Mouse (Mus musculus): ENCODE results near the gene Clec3b.

Gene Clec3b

DNA sequence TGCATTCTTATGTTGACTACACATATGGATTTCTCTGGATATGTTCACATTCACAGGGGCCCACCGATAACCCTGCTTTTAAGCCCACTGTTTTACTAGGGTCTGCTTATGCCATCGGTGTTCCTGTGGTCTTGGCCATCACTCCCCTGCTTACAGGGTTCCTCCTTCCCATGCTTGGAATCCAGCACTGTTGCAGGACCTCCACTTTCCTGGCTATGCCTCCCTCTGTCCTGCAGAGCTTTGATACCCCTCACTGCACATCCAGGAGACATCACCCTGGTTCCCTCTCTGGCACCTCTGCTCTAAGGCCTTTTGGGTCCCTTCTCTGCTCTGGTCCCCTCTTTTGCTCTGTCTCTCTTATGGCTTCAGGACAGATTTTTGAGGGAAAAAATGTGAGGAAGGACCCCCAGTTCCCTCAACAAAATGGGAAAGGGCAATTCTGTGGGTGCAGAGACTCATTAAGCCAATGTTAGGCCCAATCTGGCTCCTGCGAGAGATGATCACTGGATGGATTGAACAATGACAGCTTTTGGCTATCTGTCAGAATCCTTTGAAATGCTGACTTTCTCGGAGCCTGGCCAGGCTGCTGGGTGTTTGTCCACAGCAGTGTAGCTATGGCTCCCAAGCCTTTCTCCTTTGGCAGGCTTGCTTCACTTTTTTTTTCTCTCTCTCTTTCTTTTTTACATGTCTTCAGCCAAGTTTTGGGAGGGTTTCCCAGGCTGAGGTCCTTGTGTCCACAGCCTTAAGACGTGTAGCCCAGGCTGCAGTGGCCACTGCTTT is at the start of gene Clec3b:
Gene Clec3b (plus strand): TSS at position 706 of the 780 bp plus-strand sequence.
- peak; percentile 57 for DNase-seq (ENCODE audit: low spot score)

DNA sequence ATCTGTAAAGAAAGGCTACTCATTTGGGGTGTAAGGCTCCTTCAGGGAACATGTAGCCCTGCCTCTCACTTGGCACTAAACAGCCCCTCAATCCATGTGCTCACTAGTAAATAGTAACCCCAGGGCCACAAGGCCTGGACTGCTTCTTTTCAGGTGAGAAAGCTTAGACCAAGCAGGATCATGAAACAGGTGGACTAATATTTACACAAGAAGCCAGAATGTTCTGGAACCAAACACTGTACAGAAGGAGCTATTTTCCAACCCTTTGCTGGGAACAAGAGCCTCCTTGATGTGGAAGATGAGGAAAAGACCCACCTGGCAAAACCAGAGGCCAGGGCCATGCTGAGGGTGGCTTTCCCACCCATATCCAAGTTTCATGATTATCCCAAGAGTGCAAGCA is 47.3 kb upstream of the Clec3b start:
- DNase-seq (ENCODE audit: low spot score) = no peak

DNA sequence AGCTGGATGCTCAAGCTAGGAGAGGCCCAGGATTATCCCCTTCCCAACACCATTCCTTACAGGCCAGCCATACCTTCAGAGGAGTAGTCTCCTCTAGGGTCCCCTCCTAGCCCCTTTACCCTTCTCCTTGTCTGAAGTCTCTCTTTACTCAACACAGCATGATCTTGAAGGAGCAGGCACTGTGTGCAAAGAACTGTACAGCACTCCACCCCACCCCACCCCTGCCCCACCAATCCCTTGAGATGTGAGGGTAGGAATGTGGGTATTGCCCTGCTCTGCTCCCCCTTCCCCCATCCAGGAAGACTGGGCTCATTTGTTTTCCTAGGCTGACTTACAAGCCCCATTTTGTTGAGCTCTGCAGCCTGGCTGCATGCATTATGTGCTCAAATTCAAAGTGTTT is 46.4 kb upstream of the Clec3b start:
- DNase-seq (ENCODE audit: low spot score) = no peak

DNA sequence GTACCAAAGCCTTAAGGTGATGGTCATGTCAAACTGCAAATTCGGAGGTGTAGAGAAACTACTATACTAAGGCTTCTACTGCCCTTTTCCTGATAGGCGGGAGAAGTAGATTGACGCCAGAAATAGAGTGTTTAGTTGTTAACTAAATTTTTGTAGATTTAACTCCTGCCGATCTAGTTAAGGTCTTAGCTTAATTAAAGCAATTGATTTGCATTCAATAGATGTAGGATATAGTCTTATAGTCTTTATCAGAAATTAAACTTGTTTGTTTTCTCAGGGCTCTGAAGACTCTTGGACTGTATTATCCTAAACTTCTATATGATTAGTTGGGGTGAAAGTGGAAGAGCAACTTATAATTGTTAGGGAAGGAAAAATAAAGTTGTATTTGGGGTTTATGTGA is 43.6 kb upstream of the Clec3b start:
- DNase-seq (ENCODE audit: low spot score) = no peak

DNA sequence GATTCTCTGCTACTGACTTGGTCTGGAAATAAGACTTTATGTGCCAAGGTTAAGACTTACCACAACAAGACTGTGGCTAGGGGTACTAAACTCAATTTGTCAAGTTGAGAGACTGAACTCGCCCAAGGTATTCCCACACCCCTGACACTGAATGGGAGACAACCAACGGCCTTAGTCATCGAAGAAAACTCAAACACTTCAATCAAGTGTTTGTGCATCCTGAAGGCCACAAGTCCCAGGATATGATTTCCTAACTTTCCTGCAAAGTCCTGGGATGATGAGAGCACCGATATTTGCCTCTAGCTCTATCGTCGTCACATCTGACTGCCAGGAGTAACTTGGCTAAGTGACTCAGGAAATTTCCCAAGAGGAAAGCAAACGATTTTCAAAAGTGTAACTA is 41.6 kb upstream of the Clec3b start:
- DNase-seq (ENCODE audit: low spot score) = no peak

DNA sequence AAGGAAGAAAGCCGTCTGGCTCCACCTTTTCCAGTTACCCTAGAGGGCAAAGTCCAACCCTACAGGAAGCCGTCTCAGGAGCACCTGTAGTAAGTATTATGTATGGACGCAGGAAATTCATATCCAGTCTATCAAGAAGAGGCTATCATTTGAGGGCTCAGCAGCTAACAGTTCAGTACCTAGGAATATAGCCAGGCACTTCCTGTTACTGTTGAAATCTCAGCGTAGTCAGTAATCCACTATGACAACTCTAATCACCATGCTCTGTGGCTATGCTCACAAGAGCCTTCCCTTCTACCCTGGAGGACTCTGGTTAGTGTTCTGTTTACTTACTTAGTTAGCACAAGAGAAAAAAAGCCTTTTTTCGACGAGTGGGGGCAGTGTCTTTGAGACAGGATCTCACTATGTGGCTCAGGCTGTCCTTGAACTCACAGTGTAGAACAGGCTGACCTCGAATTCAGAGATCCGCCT is 39.0 kb upstream of the Clec3b start:
- DNase-seq (ENCODE audit: low spot score) = no peak

DNA sequence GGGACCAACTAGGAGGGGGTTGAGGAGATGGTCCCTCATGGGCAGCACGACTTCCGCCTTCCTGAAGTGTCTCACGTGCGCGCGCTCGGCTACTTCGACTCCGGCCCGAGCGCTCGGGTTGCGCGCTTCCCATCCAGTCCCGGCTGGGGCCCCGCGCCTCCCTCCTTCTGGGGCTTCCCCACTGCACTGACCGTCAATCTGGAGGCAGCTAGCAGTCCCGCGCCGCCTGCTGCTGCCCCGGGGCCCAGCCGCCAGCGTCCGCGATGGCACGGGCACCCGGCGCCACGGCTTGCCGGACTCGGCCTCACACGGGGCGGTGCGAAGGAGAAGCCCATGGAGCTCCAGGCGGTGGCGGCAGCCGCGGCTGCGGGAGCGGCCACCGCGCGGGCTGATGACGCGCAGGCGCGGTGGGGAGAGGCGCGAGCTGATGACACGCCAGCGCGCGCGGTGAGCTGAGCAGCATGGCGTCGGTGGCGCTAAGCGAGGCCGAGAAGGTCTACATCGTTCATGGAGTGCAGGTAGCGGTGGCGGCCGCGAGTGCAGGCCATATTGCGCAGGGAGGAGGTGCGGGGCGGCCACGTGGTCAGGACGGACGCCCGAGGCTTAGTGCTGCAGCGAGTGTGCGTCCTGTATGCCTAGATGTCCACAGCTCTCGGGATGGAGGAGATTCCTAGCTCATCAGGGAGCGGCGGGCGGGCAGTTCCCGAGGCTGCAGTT is 37.8 kb upstream of the Clec3b start, which contains the start of the genes Zdhhc3 and Exosc7:
Gene Zdhhc3 (minus strand): TSS at position 401 of the 717 bp plus-strand sequence.
Gene Exosc7 (plus strand): TSS at position 411 of the 717 bp plus-strand sequence.
- DNase-seq (ENCODE audit: low spot score) = peak; percentile 85

DNA sequence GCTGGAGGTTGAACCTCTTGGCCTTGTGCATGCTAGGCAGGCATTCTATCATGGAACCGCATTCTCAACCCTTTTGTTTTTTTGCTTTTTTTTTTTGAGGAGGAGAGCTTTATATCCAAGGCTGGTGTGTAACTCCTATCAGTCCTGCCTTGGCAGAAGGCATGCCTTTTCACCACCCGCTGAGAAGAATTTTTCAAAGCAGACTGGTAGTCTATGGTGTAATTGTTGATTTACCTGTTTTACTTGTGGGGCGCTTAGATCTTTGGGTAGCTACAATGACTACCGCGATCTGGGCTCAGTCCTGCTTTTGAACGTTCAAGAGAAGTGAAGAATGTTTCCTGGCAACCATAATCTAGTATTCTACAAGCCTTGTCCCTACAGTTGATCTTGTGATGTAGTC is 36.8 kb upstream of the Clec3b start:
- no peak for DNase-seq (ENCODE audit: low spot score)

DNA sequence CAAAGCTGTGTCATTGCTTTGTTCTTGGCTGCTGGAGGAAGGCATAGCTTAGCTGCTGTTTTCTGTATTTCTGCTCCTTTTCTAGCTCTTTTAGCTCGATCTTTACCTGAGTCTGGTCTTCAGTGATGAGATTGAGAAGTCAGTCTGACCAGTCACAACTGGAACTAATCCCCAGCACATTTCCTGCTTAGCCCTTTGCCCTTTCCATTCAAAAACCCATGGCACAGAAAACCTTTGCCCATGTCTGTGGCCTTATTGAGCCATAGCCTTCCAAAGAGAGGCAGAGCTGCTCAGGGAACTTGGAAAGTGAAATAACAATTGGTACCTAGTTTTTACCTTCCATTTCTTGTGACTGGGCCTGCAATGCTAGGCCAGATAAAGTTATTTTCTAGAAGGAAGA is 35.2 kb upstream of the Clec3b start:
- no peak for DNase-seq (ENCODE audit: low spot score)

DNA sequence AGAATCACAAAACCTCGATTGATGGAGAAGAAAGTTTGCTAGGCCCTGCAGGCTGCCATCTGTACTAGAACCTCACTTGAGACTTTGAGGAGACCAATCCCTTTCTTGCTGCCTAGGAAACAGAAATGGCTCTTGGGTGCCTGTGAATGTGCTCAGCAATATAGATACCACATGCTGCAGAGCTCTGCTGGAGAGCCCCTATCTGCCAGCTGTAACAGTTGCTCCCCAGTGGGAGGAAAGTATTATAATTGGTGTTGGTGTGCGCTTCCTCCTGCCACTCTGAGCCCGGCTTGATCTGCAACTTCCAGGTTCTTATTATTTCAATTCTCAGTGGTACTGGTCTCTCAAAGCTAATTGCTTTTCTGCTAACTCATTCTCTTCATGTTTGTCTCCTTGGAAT is 27.7 kb upstream of the Clec3b start:
- no peak for DNase-seq (ENCODE audit: low spot score)

DNA sequence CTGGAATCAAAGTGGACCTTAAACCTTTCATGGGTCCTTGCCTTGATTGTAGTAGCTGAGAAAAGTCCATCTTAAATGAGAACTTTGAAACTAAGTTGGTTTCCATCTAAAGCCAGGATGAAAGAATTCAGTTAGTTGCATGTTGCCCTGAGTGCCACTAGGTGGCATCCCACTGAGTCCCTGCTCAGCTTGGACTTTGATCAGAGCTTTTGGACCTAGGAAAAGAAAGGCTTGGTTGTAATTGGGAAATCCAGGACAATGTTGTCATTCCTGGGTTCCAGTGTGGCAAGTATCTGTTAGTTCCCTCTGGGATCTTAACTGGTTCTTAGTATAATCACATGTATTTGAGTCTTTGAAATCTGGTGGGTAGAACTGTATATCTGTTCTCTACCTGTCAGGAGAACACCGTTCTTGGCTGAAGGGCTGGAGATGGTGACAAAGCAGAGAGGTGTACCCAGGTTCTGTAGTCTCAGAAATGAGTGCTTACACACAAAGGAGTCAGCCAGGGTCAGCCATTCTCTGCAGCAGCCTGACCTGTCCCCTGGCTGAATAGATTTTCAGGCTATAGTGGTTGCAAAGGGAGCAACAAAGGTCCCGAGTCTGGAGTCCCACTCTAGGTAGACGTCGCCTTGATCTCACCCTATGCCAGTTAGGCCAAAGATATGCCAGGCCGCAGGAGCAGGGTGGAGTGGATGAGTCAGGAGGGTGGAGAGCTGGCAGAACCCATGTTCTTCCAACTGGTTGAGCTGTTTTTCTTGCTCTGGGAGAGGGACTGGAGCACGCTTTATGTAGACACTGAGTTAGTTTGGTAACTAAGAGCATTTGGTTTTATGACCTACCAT is 27.0 kb upstream of the Clec3b start:
- DNase-seq (ENCODE audit: low spot score) = peak; percentile 38

DNA sequence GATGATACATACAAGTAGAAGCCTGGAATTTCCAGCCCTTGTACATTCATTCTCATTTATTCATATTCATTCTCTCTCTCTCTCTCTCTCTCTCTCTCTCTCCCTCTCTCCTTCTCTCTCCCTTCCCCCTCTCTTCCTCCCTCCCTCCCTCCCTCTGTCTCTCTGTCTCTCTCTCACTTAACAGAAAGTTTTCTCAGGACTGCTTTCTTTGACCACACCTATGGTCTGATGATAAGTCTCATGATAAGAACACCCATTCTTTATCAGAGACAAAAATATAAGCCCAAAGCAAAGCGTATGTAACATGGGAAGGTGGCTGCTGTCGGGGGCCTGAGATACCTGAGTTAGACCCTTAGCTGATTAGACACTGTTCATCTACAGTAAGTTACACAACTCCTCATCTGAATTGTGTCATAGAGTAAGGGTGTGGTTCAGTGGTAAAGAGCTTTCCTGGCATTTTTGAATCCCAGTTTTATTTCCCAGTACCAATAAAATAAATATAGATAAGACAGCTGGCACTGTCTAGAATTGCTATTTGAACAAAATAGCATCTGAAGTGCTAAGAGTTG is 26.2 kb upstream of the Clec3b start:
- DNase-seq (ENCODE audit: low spot score) = no peak

DNA sequence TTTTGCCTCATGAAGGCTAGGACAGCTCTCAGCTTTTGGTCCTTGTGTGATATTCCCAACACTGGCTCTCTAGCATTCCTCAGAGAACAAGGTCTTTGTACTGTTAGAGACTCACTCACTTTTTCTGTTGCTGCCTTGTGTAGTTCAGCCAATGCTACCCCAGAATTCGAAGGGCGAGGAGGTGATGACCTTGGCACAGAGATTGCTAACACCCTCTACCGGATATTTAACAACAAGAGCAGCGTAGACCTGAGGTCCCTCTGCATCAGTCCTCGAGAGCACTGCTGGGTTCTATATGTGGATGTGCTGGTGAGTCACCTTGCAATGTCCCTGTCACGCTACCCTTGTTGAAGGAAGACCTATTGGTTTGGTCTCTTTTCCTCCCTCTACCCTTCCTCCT is 23.1 kb upstream of the Clec3b start:
- DNase-seq (ENCODE audit: low spot score) = no peak

DNA sequence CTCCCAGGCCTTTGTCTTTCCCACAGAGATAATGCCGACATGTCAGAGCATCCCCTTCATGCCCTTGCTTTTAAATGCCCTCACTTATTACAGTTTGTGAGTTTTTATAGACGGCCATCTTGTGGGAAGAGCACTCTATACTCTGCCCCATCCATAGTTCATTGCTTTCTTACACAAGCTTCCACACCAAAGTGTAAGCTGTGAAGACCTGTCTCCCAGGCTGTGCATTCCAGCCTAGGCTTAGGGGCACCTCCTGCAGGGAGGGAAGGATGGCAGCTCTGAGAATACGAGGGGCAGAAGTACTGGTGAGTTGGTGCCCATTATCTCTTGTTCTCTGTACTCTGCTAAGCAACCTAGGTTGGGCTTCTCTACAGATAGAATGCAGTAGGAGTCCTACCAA is 17.8 kb upstream of the Clec3b start:
- no peak for DNase-seq (ENCODE audit: low spot score)

DNA sequence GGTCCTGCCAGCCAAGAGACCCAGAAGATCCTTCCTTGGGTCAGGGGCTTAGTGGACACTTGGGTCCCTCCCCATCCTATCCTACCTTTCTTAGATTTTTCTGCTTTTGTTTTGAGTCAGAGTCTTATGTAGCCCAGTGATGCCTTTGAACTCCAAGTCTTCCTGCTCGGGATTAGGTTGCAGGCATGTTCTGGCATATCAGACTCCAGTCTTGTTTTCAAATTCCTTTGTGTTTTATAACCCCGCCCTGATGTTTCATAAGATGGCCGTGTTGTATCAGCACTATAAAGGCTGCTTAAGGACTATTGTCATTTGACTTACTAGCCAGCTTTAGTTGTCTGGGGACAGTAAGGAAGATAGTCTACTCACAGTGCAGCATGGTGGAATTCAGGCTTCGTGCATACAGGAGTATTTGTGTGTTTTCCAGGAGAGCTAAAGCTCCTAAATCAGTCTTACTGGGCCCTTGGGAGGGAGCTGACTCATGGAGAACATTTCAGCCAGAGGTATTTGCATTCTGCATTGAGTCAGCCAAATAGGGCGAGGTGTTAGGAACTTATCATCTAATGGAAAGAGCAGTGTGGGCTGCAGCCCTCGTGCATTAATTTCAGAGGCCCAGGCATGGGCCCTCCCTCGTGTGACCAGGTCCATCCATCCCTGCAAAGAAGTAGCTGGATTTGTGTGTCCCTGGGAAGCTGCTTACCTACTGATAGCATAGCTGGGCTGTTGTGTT is 13.6 kb upstream of the Clec3b start:
- peak; percentile 65 for DNase-seq (ENCODE audit: low spot score)

DNA sequence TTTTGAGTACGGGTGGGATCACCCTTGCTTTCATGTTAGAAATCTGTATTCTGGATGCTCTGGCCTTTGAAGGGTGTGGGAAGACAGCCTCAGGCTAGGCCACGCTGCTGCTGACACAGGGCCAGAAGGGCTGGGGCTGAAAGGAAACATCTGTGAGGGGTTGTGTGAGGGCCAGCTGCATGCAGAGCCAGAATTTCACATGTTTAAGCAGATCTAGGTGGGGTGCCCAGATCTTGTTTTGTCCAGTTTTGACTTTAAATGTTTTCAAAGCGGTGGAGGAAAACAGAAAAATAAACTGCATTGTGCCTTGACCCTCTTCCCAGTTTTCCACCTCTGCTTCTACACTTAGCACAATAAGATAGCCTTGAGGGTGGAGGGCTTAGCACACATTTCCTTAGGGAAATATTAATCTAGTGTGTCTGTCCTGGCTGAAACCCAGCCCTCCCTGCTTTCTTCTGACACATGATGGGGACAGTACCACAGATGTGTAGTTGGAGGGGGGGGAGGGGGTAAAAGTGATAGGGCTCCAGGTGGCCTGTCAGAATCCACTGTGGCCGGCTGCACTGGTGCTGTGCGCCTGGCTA is 11.8 kb upstream of the Clec3b start:
- peak; percentile 78 for DNase-seq (ENCODE audit: low spot score)

DNA sequence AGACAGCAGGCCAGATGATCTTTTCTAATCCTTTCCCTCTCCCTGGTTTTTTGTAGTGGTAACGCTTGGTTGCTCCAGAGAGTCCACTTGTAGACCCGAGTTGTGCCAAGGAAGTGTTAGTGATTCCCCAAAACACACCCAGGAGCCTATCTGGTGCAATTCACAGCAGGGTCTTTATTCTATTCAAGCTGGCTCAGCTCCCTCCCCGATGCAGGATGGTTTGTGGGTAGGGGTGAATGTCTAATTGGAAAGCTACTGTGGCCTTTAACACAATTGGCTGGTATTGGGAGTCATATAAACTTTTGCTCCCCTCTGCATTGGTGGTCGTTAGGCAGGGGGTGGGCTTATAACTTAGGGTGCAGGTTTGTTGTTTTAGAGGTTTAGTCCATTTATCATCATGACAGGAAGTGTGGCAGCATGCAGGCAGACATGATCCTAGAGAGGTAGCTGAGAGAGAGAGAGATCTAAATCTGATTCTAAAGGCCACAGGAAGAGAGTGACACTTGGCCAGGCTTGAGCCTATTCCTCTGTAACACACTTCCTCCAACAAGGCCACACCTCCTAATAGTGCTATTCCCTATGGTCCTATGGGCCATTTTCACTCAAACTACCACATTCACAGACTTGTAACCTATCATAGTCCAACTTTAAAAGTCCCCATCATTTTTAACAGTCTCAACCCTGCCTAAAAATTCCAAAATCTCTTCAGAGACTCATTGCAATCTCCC is 10.7 kb upstream of the Clec3b start:
- no peak for DNase-seq (ENCODE audit: low spot score)

DNA sequence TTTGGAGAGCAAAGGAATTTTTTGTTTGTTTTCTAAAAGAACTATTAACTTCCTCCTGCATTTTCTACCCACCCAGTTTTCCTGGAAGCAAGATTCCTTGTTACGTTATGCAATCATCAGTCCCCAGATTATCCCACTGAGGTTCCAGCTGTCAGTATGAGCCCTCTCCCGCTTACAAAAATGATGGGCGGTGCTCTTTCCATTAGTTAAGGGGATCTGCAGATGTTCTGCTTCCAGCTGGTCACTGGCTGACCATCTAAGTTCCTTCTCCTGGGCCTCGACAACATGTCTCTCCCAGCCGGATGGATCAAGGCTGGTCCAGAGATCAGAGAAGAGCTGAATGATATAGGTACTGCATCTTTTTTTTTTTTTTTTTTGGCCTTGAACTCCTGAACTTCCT is 2.3 kb upstream of the Clec3b start:
- peak; percentile 53 for DNase-seq (ENCODE audit: low spot score)

DNA sequence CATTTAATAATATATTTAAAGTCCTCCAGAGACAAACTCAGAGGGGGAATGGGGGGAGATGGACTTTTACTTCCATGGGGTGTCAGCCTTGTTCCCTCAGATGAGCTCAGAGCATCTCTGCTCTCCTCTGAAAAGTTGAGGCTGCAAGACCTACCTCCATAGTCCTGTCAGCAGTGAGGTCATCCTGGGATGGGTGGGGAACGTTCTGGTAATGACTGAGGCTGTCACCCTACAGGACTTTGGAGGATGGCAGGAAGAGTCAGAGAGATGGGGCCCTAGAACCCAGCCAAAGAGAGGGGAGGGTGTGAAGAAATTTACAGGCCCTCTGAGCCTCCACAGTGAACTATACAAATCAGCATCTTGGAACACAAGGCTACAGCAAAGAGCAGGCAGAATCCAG is 815 bp downstream of the Clec3b start:
- DNase-seq (ENCODE audit: low spot score) = no peak

DNA sequence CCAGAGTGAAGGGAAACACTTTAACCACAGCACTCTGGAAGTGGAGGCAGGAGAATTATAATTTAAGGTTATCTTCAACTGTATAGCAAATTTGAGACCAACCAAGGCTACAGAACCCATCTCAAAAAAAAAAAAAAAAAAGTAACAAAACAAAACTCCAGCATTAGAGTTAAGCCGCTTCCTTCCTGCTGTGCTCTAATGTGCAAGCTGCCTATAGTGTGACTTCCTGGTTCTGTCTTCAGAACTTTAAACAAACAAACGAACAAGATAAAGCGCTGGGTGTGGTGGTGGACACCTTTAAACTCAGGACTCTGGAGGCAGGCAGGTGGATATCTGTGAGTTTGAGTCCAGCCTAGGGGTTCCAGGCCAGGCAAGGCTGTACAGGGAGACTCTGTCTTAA is 1.3 kb downstream of the Clec3b start:
- no peak for DNase-seq (ENCODE audit: low spot score)

Data from urinary bladder, postnatal 14 days (tissue).